Mouse (Mus musculus) MEL (cell line): ENCODE results near the gene Plagl2. TPM values are rescaled to one million over a fixed set of nuclear protein-coding genes. Genes with fewer than 3 reads are reported as not detected.

Experiments
- DNase-seq: peaks from one replicate; pipeline ENCODE4 v3.0.0; 2011; ENCODE audit warnings: low read depth, low spot score
- H3K27ac ChIP-seq: 2 replicates; pipeline ENCODE4 v1.5.1; 2012; ENCODE audit warnings: low read depth, mild to moderate bottlenecking, control low read depth, low read length, moderate library complexity; ENCODE audit not compliant: control insufficient read depth
- H3K27me3 ChIP-seq, 2 experiments: fragments of 150-350 bp in 1 of 2; sonication (generic) in 1 of 2; 2 replicates each; pipeline ENCODE4 v1.6.1; 2012; ENCODE audit warnings: low read length in 2 of 2, mild to moderate bottlenecking in 2 of 2, improper control_type of control experiment in 1 of 2, moderate library complexity in 1 of 2; ENCODE audit not compliant: insufficient read depth in 2 of 2, control insufficient read depth in 1 of 2
- H3K36me3 ChIP-seq, 2 experiments: 2 replicates each; pipeline ENCODE4 v1.6.1; 2012 to 2014; ENCODE audit warnings: low read length in 2 of 2, improper control_type of control experiment in 1 of 2, inconsistent platforms in 1 of 2, mild to moderate bottlenecking in 1 of 2; ENCODE audit not compliant: insufficient read depth in 2 of 2, control insufficient read depth in 1 of 2
- H3K4me1 ChIP-seq, 2 experiments: fragments of 150-350 bp in 1 of 2; sonication (generic) in 1 of 2; 2 replicates each; pipeline ENCODE4 v1.6.1; 2012; ENCODE audit warnings: low read length in 2 of 2, improper control_type of control experiment in 1 of 2, mild to moderate bottlenecking in 1 of 2; ENCODE audit not compliant: insufficient read depth in 2 of 2, control insufficient read depth in 1 of 2
- H3K4me3 ChIP-seq, 2 experiments: fragments of 150-350 bp in 1 of 2; sonication (generic) in 1 of 2; 2 replicates each; pipeline ENCODE4 v1.5.1; 2012; ENCODE audit warnings: low read depth in 2 of 2, low read length in 2 of 2, mild to moderate bottlenecking in 2 of 2, moderate library complexity in 2 of 2, control low read depth in 1 of 2, improper control_type of control experiment in 1 of 2; ENCODE audit not compliant: control insufficient read depth in 1 of 2, insufficient read depth in 1 of 2
- H3K79me2 ChIP-seq: 2 replicates; pipeline ENCODE4 v1.6.1; 2012; ENCODE audit warnings: mild to moderate bottlenecking, low read length, moderate library complexity; ENCODE audit not compliant: control insufficient read depth, poor library complexity, insufficient read depth
- H3K9ac ChIP-seq: 2 replicates; pipeline ENCODE4 v1.6.1; 2012; ENCODE audit warnings: low read depth, mild to moderate bottlenecking, control low read depth, low read length, moderate library complexity; ENCODE audit not compliant: control insufficient read depth, poor library complexity, severe bottlenecking
- H3K9me3 ChIP-seq: fragments of 150-350 bp; sonication (generic); replicated peaks from 2 replicates; pipeline ENCODE4 v1.6.1; 2012; ENCODE audit warnings: mild to moderate bottlenecking, low read length, improper control_type of control experiment, moderate library complexity; ENCODE audit not compliant: insufficient read depth
- BHLHE40 ChIP-seq: IDR thresholded peaks from 2 replicates; pipeline ENCODE4 v1.6.1; 2012; ENCODE audit warnings: low read depth, mild to moderate bottlenecking, inconsistent platforms, low read length, improper control_type of control experiment, borderline replicate concordance
- CHD1 ChIP-seq: IDR thresholded peaks from 2 replicates; pipeline ENCODE4 v1.6.1; 2012; ENCODE audit warnings: low read depth, mild to moderate bottlenecking, inconsistent platforms, low read length, improper control_type of control experiment
- CHD2 ChIP-seq: IDR thresholded peaks from 2 replicates; pipeline ENCODE4 v1.6.1; 2011; ENCODE audit warnings: low read length, improper control_type of control experiment
- CTCF ChIP-seq, 3 experiments: IDR thresholded peaks in 2 of 3; conservative IDR thresholded peaks in 1 of 3; 2 replicates each; pipeline ENCODE4 v1.5.1; 2011 to 2012; ENCODE audit warnings: low read length in 3 of 3, low read depth in 2 of 3, mild to moderate bottlenecking in 2 of 3, improper control_type of control experiment in 1 of 3, inconsistent platforms in 1 of 3, mixed read lengths in 1 of 3, moderate library complexity in 1 of 3; ENCODE audit not compliant: control insufficient read depth in 1 of 3, insufficient read depth in 1 of 3, poor library complexity in 1 of 3, severe bottlenecking in 1 of 3
- ETS1 ChIP-seq: IDR thresholded peaks from 2 replicates; pipeline ENCODE4 v1.6.1; 2012; ENCODE audit warnings: low read depth, mild to moderate bottlenecking, inconsistent platforms, low read length, improper control_type of control experiment, moderate library complexity
- GATA1 ChIP-seq: IDR thresholded peaks from 2 replicates; pipeline ENCODE4 v1.6.1; 2011; ENCODE audit warnings: low read depth, low read length, improper control_type of control experiment
- HCFC1 ChIP-seq: IDR thresholded peaks from 2 replicates; pipeline ENCODE4 v1.6.1; 2012; ENCODE audit warnings: low read depth, mild to moderate bottlenecking, inconsistent platforms, low read length, improper control_type of control experiment, moderate library complexity
- MAFK ChIP-seq: IDR thresholded peaks from 2 replicates; pipeline ENCODE4 v1.6.1; 2011; ENCODE audit warnings: low read depth, mild to moderate bottlenecking, low read length, improper control_type of control experiment, borderline replicate concordance
- MAX ChIP-seq: IDR thresholded peaks from 2 replicates; pipeline ENCODE4 v1.6.1; 2011; ENCODE audit warnings: low read length, improper control_type of control experiment
- MEF2A ChIP-seq: IDR thresholded peaks from 2 replicates; pipeline ENCODE4 v1.6.1; 2014; ENCODE audit warnings: low read depth, mild to moderate bottlenecking, inconsistent platforms, low read length, improper control_type of control experiment; ENCODE audit not compliant: poor library complexity, insufficient replicate concordance, severe bottlenecking; ENCODE audit errors: extremely low read depth
- MYB ChIP-seq: IDR thresholded peaks from 2 replicates; pipeline ENCODE4 v1.6.1; 2011; ENCODE audit warnings: mild to moderate bottlenecking, low read depth, low read length, improper control_type of control experiment
- NELFE ChIP-seq: IDR thresholded peaks from 2 replicates; pipeline ENCODE4 v1.6.1; 2011; ENCODE audit warnings: low read depth, low read length, improper control_type of control experiment
- NRF1 ChIP-seq: IDR thresholded peaks from 2 replicates; pipeline ENCODE4 v1.6.1; 2014; ENCODE audit warnings: low read depth, mild to moderate bottlenecking, inconsistent platforms, low read length, improper control_type of control experiment, moderate library complexity; ENCODE audit not compliant: poor library complexity, insufficient read depth, severe bottlenecking
- RAD21 ChIP-seq: IDR thresholded peaks from 2 replicates; pipeline ENCODE4 v1.6.1; 2011; ENCODE audit warnings: mild to moderate bottlenecking, low read depth, low read length, improper control_type of control experiment
- RCOR1 ChIP-seq: IDR thresholded peaks from 2 replicates; pipeline ENCODE4 v1.6.1; 2012; ENCODE audit warnings: low read depth, mild to moderate bottlenecking, inconsistent platforms, low read length, improper control_type of control experiment
- TBP ChIP-seq: IDR thresholded peaks from 2 replicates; pipeline ENCODE4 v1.8.0; 2011; ENCODE audit warnings: low read depth, low read length, improper control_type of control experiment
- UBTF ChIP-seq: IDR thresholded peaks from 2 replicates; pipeline ENCODE4 v1.6.1; 2012; ENCODE audit warnings: low read depth, mild to moderate bottlenecking, inconsistent platforms, low read length, improper control_type of control experiment, moderate library complexity, borderline replicate concordance; ENCODE audit not compliant: insufficient read depth
- ZC3H11A ChIP-seq: IDR thresholded peaks from 2 replicates; pipeline ENCODE4 v1.6.1; 2012; ENCODE audit warnings: low read depth, mild to moderate bottlenecking, inconsistent platforms, low read length, improper control_type of control experiment
- ZKSCAN1 ChIP-seq: IDR thresholded peaks from 2 replicates; pipeline ENCODE4 v1.6.1; 2012; ENCODE audit warnings: low read depth, mild to moderate bottlenecking, inconsistent platforms, low read length, improper control_type of control experiment, moderate library complexity
- polyA plus RNA-seq, 2 experiments: library from polyadenylated mRNA; stranded (reverse) in 1 of 2; unstranded in 1 of 2; fragments of >175 nt in 1 of 2; fragments of >200 nt in 1 of 2; gene quantifications; 2 replicates each; pipeline versions ENCODE4 v1.2.1 to v1.2.4; 2012; ENCODE audit warnings: low replicate concordance in 2 of 2, low read depth in 1 of 2; ENCODE audit not compliant: insufficient read length in 2 of 2, insufficient read depth in 1 of 2, missing spikeins in 1 of 2
- total RNA-seq: library from RNA; depleted of rRNA; stranded (reverse); fragments of 300-350 nt; gene quantifications from 2 replicates; pipeline ENCODE4 v1.2.3, GENCODE M21; 2012

The Plagl2 gene
- total and polyA plus RNA-seq, 3 experiments, result 5.9 to 34.4 TPM; not detected in 1

DNA sequence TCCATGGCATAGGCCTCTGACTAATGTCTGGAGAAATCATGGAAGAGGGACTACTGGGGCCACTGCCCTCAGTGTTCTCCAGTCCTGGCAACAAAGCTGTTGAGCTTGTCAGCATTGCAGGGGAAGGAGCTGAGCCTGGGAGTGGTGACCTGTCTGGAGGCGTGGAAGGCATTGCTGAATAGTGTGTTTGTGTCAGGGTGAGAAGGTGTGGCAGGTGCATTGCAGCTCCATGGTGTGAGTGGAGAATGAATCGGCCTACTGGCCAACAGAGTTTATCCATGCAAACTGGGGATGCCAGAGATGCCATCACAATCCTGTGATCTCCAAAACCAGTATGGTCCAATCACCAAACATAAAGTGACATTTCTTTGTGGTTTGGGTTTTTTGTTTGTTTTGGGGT is 15.4 kb upstream of the Plagl2 start:
- peaks cover 0 to 26% of the 10 kb centered on the region in 2 experiments for H3K36me3 ChIP-seq
- H3K9ac ChIP-seq, result no peak overlapping the region
- TF ChIP-seq GATA1 (no peak), MAFK (no peak)
- no peak for DNase-seq
- H3K4me3 ChIP-seq, result no peak overlapping the region
- no peaks in the 10 kb centered on the region for H3K9me3 ChIP-seq
- H3K79me2 ChIP-seq, result no peaks in the 10 kb centered on the region
- H3K27me3 ChIP-seq, result no peaks in the 10 kb centered on the region
- H3K27ac ChIP-seq, result no peak overlapping the region
- H3K4me1 ChIP-seq, result peaks cover 16 to 19% of the 10 kb centered on the region in 2 experiments

- Histone ChIP-seq H3K27ac (no peak overlapping the region), H3K4me3 (no peak overlapping the region), H3K4me1 (no peaks in the 10 kb centered on the region), H3K27me3 (no peaks in the 10 kb centered on the region), H3K36me3 (peaks cover 2 to 4% of the 10 kb centered on the region in 2 experiments; a peak in 3 of 4 replicates)
- no peak for DNase-seq
- TF ChIP-seq ZKSCAN1 (no peak), ETS1 (no peak), NRF1 (no peak), ZC3H11A (no peak), BHLHE40 (no peak), MEF2A (no peak), MYB (no peak), RCOR1 (no peak), CTCF (IDR thresholded peaks at IDR 0.05 in 2 of 3, conservative IDR thresholded peaks at IDR 0.05 in 1 of 3; ENCODE audit: control insufficient read depth in 1 of 3, insufficient read depth in 1 of 3, low read depth in 2 of 3, low read length in 3 of 3, poor library complexity in 1 of 3, severe bottlenecking in 1 of 3) (no peak), TBP (no peak), CHD1 (no peak), HCFC1 (no peak), UBTF (no peak), MAX (no peak), MAFK (no peak), GATA1 (no peak), NELFE (no peak), CHD2 (no peak), RAD21 (no peak)
- TF ChIP-seq, all 39 proteins: peak for 0
- Histone ChIP-seq H3K9ac (no peak overlapping the region), H3K79me2 (no peaks in the 10 kb centered on the region), H3K9me3 (no peaks in the 10 kb centered on the region)
Measured at GRCm38 (mm10) chr2:153249751-153250150, 8.5 kb upstream of the Plagl2 start.
